Mouse (Mus musculus): Measurements from ENCODE around the gene Sema4c. TPM values are rescaled to one million over a fixed set of nuclear protein-coding genes. Genes with fewer than 3 reads are reported as not detected.

Sema4c gene
- polyA plus RNA-seq, 1 experiment, result not detected

DNA sequence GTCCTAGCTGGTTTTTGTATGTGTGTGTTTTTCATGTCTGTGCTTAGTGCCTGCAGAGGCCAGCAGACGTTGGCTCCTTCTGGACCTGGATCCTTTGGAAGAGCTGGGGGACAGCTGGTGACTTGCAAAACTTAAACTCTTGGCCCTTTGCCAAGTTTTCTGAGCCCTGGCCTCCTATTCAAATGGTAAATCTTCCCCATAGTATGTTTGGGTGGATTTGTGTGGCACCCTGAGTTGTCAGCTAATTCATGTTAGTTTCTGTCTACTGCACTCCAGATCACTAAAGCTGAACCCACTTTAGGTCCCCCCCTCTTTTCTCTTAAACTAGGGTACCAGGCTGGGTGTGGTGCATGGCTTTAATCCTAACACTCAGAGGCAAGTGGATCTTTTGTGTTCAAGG, 29.8 kb downstream of the Sema4c start:
- Histone ChIP-seq H3K27ac (ENCODE audit: insufficient read depth, low read depth, low read length) (no peak overlapping the region), H3K4me3 (ENCODE audit: insufficient read depth, low read depth, low read length) (no peak overlapping the region), H3K4me1 (ENCODE audit: control insufficient read depth, insufficient read depth, low read length) (no peaks in the 10 kb centered on the region)
- TF ChIP-seq POLR2A (IDR thresholded peaks at IDR 0.05; ENCODE audit: insufficient read depth, low read depth, low read length) (no peak), CTCF (IDR thresholded peaks at IDR 0.05; ENCODE audit: insufficient read depth, low read depth, low read length) (no peak)
- WGBS, result 24% methylated on average over 1 of the region's 1 CpGs

DNA sequence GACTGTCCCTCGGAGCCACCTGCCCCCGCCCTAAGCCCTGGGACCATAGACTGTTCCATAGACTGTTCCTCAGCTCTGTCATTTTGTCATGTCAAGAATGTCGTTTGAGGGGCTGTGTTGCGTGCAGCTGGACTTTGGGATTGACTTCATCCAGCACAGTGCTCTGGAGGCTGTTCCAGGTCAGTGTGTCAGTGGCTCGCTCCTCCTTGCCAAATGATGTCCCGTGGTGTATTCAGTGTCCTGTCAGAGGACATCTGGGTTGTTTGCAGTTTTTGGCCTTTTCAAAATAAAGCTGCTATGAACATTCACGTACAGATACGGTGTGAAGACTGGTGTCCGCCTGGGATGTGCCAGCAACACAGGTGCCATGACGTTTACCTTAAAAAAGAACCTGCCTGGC, 31.2 kb downstream of the Sema4c start:
- WGBS, result 93% methylated on average over 10 of the region's 10 CpGs
- Histone ChIP-seq H3K4me1 (ENCODE audit: control insufficient read depth, insufficient read depth, low read length) (no peaks in the 10 kb centered on the region), H3K4me3 (ENCODE audit: insufficient read depth, low read depth, low read length) (no peak overlapping the region), H3K27ac (ENCODE audit: insufficient read depth, low read depth, low read length) (no peak overlapping the region)
- TF ChIP-seq CTCF (IDR thresholded peaks at IDR 0.05; ENCODE audit: insufficient read depth, low read depth, low read length), result no peak
- TF ChIP-seq POLR2A (IDR thresholded peaks at IDR 0.05; ENCODE audit: insufficient read depth, low read depth, low read length), result no peak

- 94% methylated on average over 12 of the region's 12 CpGs for WGBS
- Histone ChIP-seq H3K4me1 (ENCODE audit: control insufficient read depth, insufficient read depth, low read length) (no peaks in the 10 kb centered on the region), H3K27ac (ENCODE audit: insufficient read depth, low read depth, low read length) (no peak overlapping the region), H3K4me3 (ENCODE audit: insufficient read depth, low read depth, low read length) (no peak overlapping the region)
- TF ChIP-seq CTCF (IDR thresholded peaks at IDR 0.05; ENCODE audit: insufficient read depth, low read depth, low read length), result no peak
- TF ChIP-seq POLR2A (IDR thresholded peaks at IDR 0.05; ENCODE audit: insufficient read depth, low read depth, low read length), result no peak
Measured at GRCm38 (mm10) chr1:36525774-36526173, 32.4 kb downstream of the Sema4c start.

DNA sequence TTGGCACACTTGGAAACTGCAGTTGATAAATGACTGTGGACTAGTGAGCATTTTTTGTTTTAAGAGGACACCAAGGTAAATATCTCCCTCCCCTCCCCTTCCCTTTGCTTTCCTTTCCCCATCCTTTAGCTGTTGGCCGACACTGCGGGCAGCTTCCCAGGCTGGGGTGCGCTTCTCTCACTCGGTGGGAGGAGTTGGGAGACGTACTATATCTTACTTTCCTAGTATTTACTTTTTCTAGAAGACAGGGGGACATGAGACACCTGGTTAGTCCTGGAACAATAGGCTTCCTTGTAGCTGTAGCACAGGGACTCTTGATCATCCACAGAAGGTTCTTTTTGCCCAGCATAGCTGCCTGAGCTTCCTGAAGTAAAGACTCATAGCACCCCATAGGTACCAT, 34.1 kb downstream of the Sema4c start:
- Histone ChIP-seq H3K4me1 (ENCODE audit: control insufficient read depth, insufficient read depth, low read length) (peaks cover under 1% of the 10 kb centered on the region; the same call in 1 of the 2 replicates), H3K27ac (ENCODE audit: insufficient read depth, low read depth, low read length) (no peak overlapping the region), H3K4me3 (ENCODE audit: insufficient read depth, low read depth, low read length) (no peak overlapping the region)
- TF ChIP-seq POLR2A (IDR thresholded peaks at IDR 0.05; ENCODE audit: insufficient read depth, low read depth, low read length), result no peak
- TF ChIP-seq CTCF (IDR thresholded peaks at IDR 0.05; ENCODE audit: insufficient read depth, low read depth, low read length), result no peak
- WGBS, result 89% methylated on average over 5 of the region's 5 CpGs

DNA sequence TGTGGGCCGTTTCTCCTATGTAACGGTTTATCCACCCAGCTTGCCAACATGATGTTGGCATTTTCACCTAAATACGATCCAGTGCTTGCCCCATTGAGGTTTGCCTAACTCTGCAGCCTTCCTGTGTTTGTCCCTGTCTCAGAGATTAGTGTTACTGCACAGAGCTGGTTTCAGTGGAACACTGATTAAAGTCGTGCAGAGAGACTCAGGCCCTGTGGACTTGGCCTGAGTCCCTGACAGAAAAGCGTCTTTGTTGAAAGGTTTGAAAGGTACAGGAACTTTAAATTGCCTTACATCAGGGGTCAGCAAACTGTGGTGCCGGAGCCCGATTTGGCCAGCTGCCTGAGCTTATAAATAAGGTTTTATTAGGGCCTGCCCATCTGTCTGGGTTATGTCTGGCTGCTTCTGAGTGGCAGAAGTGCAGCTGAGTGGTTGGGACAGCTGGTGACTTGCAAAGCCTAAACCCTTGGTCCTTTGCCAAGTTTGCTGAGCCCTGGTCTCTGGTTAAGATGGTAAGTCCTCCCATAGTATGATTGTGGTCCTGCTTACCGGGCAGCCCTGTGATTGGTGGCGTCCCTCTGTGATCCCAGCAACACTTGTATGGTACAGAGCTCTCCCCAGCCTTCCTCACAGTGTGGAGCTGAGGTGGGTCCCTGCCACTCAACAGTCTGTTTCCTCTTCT, 34.7 kb downstream of the Sema4c start:
- Histone ChIP-seq H3K4me1 (ENCODE audit: control insufficient read depth, insufficient read depth, low read length) (peaks cover 6% of the 10 kb centered on the region; the same call in 1 of the 2 replicates), H3K27ac (ENCODE audit: insufficient read depth, low read depth, low read length) (no peak overlapping the region), H3K4me3 (ENCODE audit: insufficient read depth, low read depth, low read length) (no peak overlapping the region)
- TF ChIP-seq POLR2A (IDR thresholded peaks at IDR 0.05; ENCODE audit: insufficient read depth, low read depth, low read length) (no peak), CTCF (IDR thresholded peaks at IDR 0.05; ENCODE audit: insufficient read depth, low read depth, low read length) (no peak)
- WGBS, result 50% methylated on average over 9 of the region's 9 CpGs

GRCm38 (mm10) chr1:36522210-36522609, 35.9 kb downstream of the Sema4c start:
- WGBS, result 94% methylated on average over 7 of the region's 7 CpGs
- Histone ChIP-seq H3K27ac (ENCODE audit: insufficient read depth, low read depth, low read length) (no peak overlapping the region), H3K4me3 (ENCODE audit: insufficient read depth, low read depth, low read length) (no peak overlapping the region), H3K4me1 (ENCODE audit: control insufficient read depth, insufficient read depth, low read length) (peaks cover 10% of the 10 kb centered on the region)
- TF ChIP-seq CTCF (IDR thresholded peaks at IDR 0.05; ENCODE audit: insufficient read depth, low read depth, low read length) (no peak), POLR2A (IDR thresholded peaks at IDR 0.05; ENCODE audit: insufficient read depth, low read depth, low read length) (no peak)

- TF ChIP-seq POLR2A (IDR thresholded peaks at IDR 0.05; ENCODE audit: insufficient read depth, low read depth, low read length), result no peak
- no peak for TF ChIP-seq CTCF (IDR thresholded peaks at IDR 0.05; ENCODE audit: insufficient read depth, low read depth, low read length)
Measured at GRCm38 (mm10) chr1:36519626-36520025, 38.5 kb downstream of the Sema4c start.

DNA sequence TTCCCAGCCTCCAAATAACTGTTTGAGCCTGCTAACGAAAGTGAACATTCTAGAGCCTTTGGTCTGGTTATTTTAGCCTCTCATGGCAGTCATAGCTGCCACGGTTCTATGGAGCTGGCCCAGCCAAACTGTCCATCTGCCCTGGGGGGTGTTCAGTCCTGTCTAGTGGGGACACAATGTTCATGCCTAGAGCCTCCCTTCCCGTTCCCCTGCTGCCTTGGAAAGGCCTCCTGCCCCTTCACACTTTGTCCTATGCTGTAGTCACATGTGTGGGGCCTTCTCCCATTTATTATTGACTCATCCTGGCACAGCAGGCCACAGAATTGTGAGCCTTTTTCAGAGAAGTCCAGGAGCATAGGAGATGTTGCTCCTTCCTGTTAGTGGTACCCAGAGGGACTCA, 39.9 kb downstream of the Sema4c start:
- WGBS, result 67% methylated on average over 3 of the region's 3 CpGs
- no peak for TF ChIP-seq POLR2A (IDR thresholded peaks at IDR 0.05; ENCODE audit: insufficient read depth, low read depth, low read length)
- no peak for TF ChIP-seq CTCF (IDR thresholded peaks at IDR 0.05; ENCODE audit: insufficient read depth, low read depth, low read length)
- Histone ChIP-seq H3K4me1 (ENCODE audit: control insufficient read depth, insufficient read depth, low read length) (peaks cover 31% of the 10 kb centered on the region), H3K4me3 (ENCODE audit: insufficient read depth, low read depth, low read length) (no peak overlapping the region), H3K27ac (ENCODE audit: insufficient read depth, low read depth, low read length) (no peak overlapping the region)

More at GRCm38 (mm10) chr1:36519626-36520025, 38.5 kb downstream of the Sema4c start:
- Histone ChIP-seq H3K27ac (ENCODE audit: insufficient read depth, low read depth, low read length) (no peak overlapping the region), H3K4me3 (ENCODE audit: insufficient read depth, low read depth, low read length) (no peak overlapping the region), H3K4me1 (ENCODE audit: control insufficient read depth, insufficient read depth, low read length) (peaks cover 26% of the 10 kb centered on the region)
- WGBS, result 87% methylated on average over 11 of the region's 11 CpGs

DNA sequence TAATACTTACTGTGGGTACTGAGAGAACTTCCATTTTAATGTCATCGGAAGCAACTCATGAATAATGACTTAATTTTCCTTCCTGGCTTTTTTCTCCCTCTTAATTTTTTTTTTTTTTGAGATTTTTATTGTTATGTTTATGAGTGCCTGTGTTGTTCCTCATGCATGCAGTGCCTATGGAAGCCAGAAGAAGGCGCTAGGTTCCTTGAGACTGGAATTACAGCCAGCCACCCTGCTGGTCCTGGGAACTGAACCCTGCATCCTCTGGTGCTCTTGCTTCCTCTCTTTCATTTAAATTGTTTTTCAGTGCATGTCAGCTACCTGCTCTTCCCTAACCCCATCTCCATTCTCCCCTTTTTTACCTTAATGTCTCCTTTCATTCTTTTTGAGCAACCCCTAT, 44.4 kb downstream of the Sema4c start:
- Histone ChIP-seq H3K4me1 (ENCODE audit: control insufficient read depth, insufficient read depth, low read length) (peaks cover 27% of the 10 kb centered on the region), H3K27ac (ENCODE audit: insufficient read depth, low read depth, low read length) (no peak overlapping the region), H3K4me3 (ENCODE audit: insufficient read depth, low read depth, low read length) (no peak overlapping the region)
- 32% methylated on average over 2 of the region's 2 CpGs for WGBS
- TF ChIP-seq CTCF (IDR thresholded peaks at IDR 0.05; ENCODE audit: insufficient read depth, low read depth, low read length) (no peak), POLR2A (IDR thresholded peaks at IDR 0.05; ENCODE audit: insufficient read depth, low read depth, low read length) (no peak)

Data from olfactory bulb, adult 2 months (tissue).